Mouse (Mus musculus) heart, adult 2 months (tissue): Measurements from ENCODE around the gene Pomgnt2. TPM values are rescaled to one million over a fixed set of nuclear protein-coding genes. Genes with fewer than 3 reads are reported as not detected.
A peak's percentile ranks its signal among the peaks of the same experiment; 100 is the strongest.

Experiments used
- DNase-seq, 2 experiments: peaks; one replicate each; pipeline ENCODE4 v3.0.0; 2021
- H3K27ac ChIP-seq: fragments of 200-600 bp; 2 replicates; pipeline ENCODE4 v1.8.1; 2022
- H3K27me3 ChIP-seq: fragments of 200-500 bp; 2 replicates; pipeline ENCODE4 v1.6.1; 2012; ENCODE audit warnings: mild to moderate bottlenecking, low read length, inconsistent platforms, mixed read lengths; ENCODE audit not compliant: control insufficient read depth, insufficient read depth
- H3K36me3 ChIP-seq: fragments of 200-500 bp; 2 replicates; pipeline ENCODE4 v1.6.1; 2012; ENCODE audit warnings: low read length, inconsistent platforms; ENCODE audit not compliant: control insufficient read depth, insufficient read depth
- H3K4me1 ChIP-seq: fragments of 200-500 bp; 2 replicates; pipeline ENCODE4 v1.6.1; 2011; ENCODE audit warnings: low read length; ENCODE audit not compliant: control insufficient read depth, insufficient read depth
- H3K4me3 ChIP-seq: fragments of 200-600 bp; 2 replicates; pipeline ENCODE4 v1.8.1; 2022
- H3K79me2 ChIP-seq: fragments of 200-500 bp; replicated peaks from 2 replicates; pipeline ENCODE4 v1.6.1; 2012; ENCODE audit warnings: mild to moderate bottlenecking, inconsistent platforms, low read length, moderate library complexity, mixed read lengths; ENCODE audit not compliant: control insufficient read depth, insufficient read depth
- H3K9ac ChIP-seq: fragments of 200-500 bp; 2 replicates; pipeline ENCODE4 v1.6.1; 2012; ENCODE audit warnings: low read depth, mild to moderate bottlenecking, control low read depth, inconsistent platforms, low read length, mixed read lengths
- CTCF ChIP-seq: fragments of 200-600 bp; IDR thresholded peaks from 2 replicates; pipeline ENCODE4 v1.8.1; 2022; ENCODE audit warnings: antibody characterized with exemption, mild to moderate bottlenecking, moderate library complexity
- EP300 ChIP-seq: fragments of 200-500 bp; IDR thresholded peaks from 2 replicates; pipeline ENCODE4 v1.6.1; 2011; ENCODE audit warnings: low read depth, low read length, control low read depth; ENCODE audit not compliant: insufficient read depth
- POLR2A ChIP-seq: fragments of 200-500 bp; IDR thresholded peaks from 2 replicates; pipeline ENCODE4 v1.6.1; 2011; ENCODE audit warnings: mild to moderate bottlenecking, low read depth, low read length, control low read depth; ENCODE audit not compliant: insufficient read depth
- WGBS: fragments of 180-500 bp; shearing (Covaris S2); methylation state at CpG from one replicate; pipeline ENCODE4 v1.1.7; 2018; 5-methylcytosine and 5-hydroxymethylcytosine counted together
- intact Hi-C: fragments of 180-260 bp; cut with DNase I; formaldehyde crosslinking; loops from one replicate; pipeline ENCODE4 v1.15.1; 2025
- polyA plus RNA-seq: library from polyadenylated mRNA; depleted of rRNA; stranded (reverse); fragments of >200 nt; gene quantifications from 2 replicates; pipeline ENCODE4 v1.2.3, GENCODE M21; 2012
- total RNA-seq, 2 experiments: library from RNA; stranded (reverse); gene quantifications; 2 replicates each; pipeline ENCODE4 v1.2.3; 2021

The Pomgnt2 gene
- total and polyA plus RNA-seq, 3 experiments: 14.0 to 21.4 (median 15.3) TPM

DNA sequence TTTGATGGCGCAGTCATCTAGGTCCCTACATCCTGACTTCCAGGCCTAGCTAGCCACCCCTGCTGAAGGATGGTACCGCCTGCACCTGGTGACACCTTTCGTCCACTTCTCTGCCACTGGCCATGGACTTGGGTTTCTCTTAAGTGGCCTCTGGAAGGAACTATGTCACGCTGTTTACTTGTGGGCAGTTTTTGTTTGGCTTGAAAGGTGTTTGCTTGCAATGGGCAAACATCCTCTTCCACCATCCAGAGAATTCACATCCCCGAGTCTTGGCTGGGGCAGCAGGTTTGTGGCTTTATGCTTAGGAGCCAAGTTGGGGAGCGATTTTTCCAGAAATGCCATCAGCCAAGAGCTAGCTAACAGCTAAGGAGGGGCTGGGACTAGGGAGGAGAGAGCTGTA, 44.3 kb downstream of the Pomgnt2 start:
- WGBS: 86% methylated on average over 6 of the region's 6 CpGs
- intact Hi-C loops: no loop called here
- Histone ChIP-seq H3K4me1 (peaks cover 3% of the 10 kb centered on the region; the same call in 1 of the 2 replicates), H3K27ac (no peak overlapping the region), H3K79me2 (no peaks in the 10 kb centered on the region), H3K9ac (no peak overlapping the region), H3K27me3 (no peaks in the 10 kb centered on the region), H3K4me3 (no peak overlapping the region), H3K36me3 (no peaks in the 10 kb centered on the region)
- no peak for DNase-seq
- no peak for TF ChIP-seq CTCF
- no peak for TF ChIP-seq POLR2A
- no peak for TF ChIP-seq EP300

DNA sequence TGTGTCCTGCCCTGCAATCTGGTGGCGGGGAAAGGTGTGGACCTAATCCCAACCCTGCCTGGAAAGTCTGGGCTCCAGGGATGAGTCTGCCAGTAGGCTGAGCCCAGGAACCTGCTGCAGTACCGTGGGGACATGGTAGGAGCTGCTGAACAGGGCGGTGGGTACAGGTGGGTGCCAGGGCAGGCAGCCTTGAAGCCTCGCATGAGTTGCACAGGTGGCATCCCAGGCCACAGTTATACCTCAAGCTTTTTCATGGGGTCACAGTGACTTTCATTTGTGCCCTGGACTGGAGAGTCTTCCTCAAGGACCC, 45.8 kb downstream of the Pomgnt2 start:
- H3K4me3 ChIP-seq: peak overlapping the region; percentile 21; the same call in 1 of the 2 replicates
- H3K4me1 ChIP-seq: peaks cover 3% of the 10 kb centered on the region; the same call in 1 of the 2 replicates
- peak overlapping the region; percentile 12 for H3K9ac ChIP-seq
- WGBS: 42% methylated on average over 4 of the region's 4 CpGs
- intact Hi-C loops: no loop called here
- DNase-seq: no peak
- no peaks in the 10 kb centered on the region for H3K27me3 ChIP-seq
- no peaks in the 10 kb centered on the region for H3K79me2 ChIP-seq
- TF ChIP-seq CTCF: no peak
- TF ChIP-seq POLR2A: no peak
- TF ChIP-seq EP300: no peak
- no peaks in the 10 kb centered on the region for H3K36me3 ChIP-seq
- H3K27ac ChIP-seq: peak overlapping the region; percentile 41

DNA sequence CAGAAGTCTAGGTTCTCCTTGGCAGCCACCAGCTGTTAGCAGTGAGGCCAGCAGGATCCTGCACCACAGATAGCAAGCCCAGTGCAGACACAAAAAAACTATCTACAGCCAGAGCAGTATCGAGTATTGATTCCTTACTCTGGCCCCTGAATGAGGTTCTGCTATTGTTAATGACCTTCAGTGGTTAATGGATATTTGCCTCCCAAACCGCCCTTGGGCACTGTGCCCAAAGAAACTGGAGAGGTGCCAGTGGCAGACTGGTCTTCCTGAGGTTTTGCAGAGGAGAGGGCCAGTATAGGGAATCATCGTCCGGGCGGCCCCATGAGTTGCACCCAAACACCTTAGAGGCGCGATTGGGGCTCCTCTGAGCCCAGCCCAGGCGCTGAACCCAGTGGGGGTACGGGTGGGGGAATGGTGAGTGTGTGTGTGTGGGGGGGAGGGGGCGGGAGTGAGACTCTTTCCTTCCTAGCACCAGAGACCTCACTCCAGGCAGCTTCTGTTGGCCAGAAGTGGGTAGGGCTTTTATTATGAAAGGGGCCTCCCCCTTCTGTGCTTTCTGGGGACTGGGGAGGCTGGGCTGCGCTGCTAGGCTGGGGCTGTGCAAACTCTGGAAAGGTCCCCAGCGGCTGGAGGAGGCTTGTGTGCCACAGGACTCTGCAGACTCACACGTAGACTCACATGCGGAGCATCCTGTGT, 46.3 kb downstream of the Pomgnt2 start, which contains the start of gene Fam198a:
Gene Fam198a (plus strand): TSS at position 571 of the 696 bp plus-strand sequence.
- WGBS: 6% methylated on average over 14 of the region's 14 CpGs
- Histone ChIP-seq H3K9ac (peak within 1 kb of the TSS; percentile 12), H3K36me3 (no peaks in the 10 kb centered on the region), H3K27ac (peak within 1 kb of the TSS; percentile 41), H3K27me3 (no peaks in the 10 kb centered on the region), H3K4me1 (peaks cover 3% of the 10 kb centered on the region; the same call in 1 of the 2 replicates), H3K4me3 (peak within 1 kb of the TSS; percentile 21; the same call in 1 of the 2 replicates), H3K79me2 (no peaks in the 10 kb centered on the region)
- intact Hi-C loops: no loop called here
- TF ChIP-seq CTCF: no peak
- TF ChIP-seq POLR2A: peak; percentile 57; the same call in 1 of the 2 replicates
- TF ChIP-seq EP300: no peak
- DNase-seq: peak; percentile 72 to 77

DNA sequence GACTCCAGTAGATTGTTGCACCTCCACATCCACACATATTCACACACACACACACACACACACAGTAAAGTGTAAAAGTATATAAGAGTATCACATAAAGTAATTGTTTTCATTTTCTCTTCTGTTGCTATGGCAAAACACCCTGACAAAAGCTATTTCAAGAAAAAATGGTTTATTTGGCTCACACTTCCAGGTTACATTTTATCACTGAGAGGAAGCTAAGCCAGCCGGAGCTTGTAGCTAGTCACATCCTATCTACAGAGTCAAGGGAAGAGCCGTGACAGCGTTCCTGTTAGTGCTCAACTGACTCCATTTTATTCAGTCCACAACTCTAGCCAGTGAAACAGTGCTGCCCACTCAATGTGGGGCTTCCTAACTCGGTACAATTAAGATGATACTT, 48.5 kb downstream of the Pomgnt2 start:
- H3K9ac ChIP-seq: no peak overlapping the region
- no peaks in the 10 kb centered on the region for H3K79me2 ChIP-seq
- intact Hi-C loops: loop anchor here (5.0 kb wide), 2 partner anchors 279 to 299 kb away; no protein-coding TSS in a partner anchor
- no peak overlapping the region for H3K4me3 ChIP-seq
- H3K4me1 ChIP-seq: peaks cover 3% of the 10 kb centered on the region; the same call in 1 of the 2 replicates
- H3K36me3 ChIP-seq: no peaks in the 10 kb centered on the region
- H3K27ac ChIP-seq: no peak overlapping the region
- 31% methylated on average over 4 of the region's 4 CpGs for WGBS
- H3K27me3 ChIP-seq: no peaks in the 10 kb centered on the region
- TF ChIP-seq EP300 (no peak), POLR2A (no peak), CTCF (no peak)
- no peak for DNase-seq

DNA sequence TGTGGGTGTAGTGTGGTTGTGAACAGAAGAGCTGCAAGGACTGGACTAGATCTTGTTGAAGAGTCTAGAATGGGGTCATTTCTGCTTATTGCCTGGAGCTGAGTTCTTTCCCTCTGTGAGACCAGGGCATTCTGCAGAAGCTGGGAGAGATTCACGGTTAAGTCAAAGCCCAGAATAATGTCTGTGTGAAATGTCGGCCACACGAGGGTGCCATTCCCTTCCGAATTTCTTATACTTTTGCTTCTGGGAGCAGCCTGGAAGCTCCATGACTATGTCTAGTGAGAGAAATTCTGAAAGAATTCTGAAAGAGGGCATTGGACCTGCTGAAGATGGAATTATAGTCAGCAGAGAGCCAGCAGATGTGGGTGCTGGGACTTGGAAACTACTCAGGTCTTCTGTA, 49.1 kb downstream of the Pomgnt2 start:
- intact Hi-C loops: loop anchor here (1.0 to 5.0 kb wide), 3 partner anchors 38 to 300 kb away; no protein-coding TSS in a partner anchor
- DNase-seq: peak; percentile 57 to 70
- WGBS: 7% methylated on average over 4 of the region's 4 CpGs

DNA sequence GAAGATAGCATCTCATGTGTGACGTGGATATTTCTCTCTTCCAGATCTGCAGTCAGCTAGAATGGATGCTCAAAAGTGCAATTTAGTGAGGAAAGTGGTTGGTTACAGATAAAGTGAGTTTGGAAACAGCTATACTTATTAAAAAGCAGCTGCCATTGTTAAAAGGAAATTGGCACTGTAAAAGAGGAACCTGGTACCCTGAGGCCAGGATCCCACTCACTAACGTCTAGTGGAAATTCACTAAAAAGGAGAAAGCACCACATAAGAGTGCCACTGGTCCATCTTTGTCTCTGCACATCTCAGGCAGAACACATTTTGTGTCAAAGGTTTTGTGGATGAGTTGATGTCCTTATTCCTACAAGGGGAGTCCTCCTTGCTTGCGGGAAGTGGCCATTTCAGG, 53.3 kb downstream of the Pomgnt2 start:
- no peak overlapping the region for H3K4me3 ChIP-seq
- H3K27me3 ChIP-seq: no peaks in the 10 kb centered on the region
- intact Hi-C loops: no loop called here
- H3K79me2 ChIP-seq: no peaks in the 10 kb centered on the region
- H3K27ac ChIP-seq: no peak overlapping the region
- H3K9ac ChIP-seq: no peak overlapping the region
- no peaks in the 10 kb centered on the region for H3K36me3 ChIP-seq
- peaks cover 2% of the 10 kb centered on the region; the same call in 1 of the 2 replicates for H3K4me1 ChIP-seq
- no peak for TF ChIP-seq CTCF
- no peak for TF ChIP-seq EP300
- TF ChIP-seq POLR2A: no peak
- DNase-seq: no peak
- 84% methylated on average over 3 of the region's 3 CpGs for WGBS

More for the DNA sequence above, 49.1 kb downstream of the Pomgnt2 start:
- Histone ChIP-seq H3K4me3 (no peak overlapping the region), H3K79me2 (no peaks in the 10 kb centered on the region), H3K36me3 (no peaks in the 10 kb centered on the region), H3K9ac (no peak overlapping the region), H3K4me1 (peaks cover 2% of the 10 kb centered on the region; the same call in 1 of the 2 replicates), H3K27ac (no peak overlapping the region), H3K27me3 (no peaks in the 10 kb centered on the region)
- TF ChIP-seq EP300 (no peak), CTCF (peak; percentile 73)
